Mouse (Mus musculus) urinary bladder, adult 18-20 months (tissue): Measurements from ENCODE around the gene Col23a1.

ENCODE experiments used
- DNase-seq, 2 experiments: peaks; one replicate each; pipeline ENCODE4 v3.0.0; 2022; ENCODE audit warnings: low spot score in 2 of 2, mixed read lengths in 2 of 2

Gene Col23a1

DNA sequence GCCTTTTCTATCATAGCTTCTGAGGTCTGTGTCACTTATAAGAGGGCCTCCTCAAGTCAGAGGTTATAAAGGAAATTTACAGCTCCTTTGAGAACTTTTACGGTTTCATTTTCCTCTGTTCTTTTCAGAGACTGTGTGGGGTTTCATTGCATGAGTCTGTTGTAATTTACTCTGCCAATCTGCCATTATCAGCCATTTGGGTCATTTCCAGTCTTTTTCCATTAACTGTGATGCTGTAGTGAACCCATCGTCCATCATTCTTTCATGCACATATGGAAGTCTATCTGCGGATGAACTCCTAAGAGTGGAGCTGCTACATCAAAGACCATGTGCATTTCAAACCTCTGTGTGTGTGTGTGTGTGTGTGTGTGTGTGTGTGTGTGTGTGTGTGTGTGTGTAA lies 192.5 kb downstream of the Col23a1 start:
- DNase-seq, result no peak

DNA sequence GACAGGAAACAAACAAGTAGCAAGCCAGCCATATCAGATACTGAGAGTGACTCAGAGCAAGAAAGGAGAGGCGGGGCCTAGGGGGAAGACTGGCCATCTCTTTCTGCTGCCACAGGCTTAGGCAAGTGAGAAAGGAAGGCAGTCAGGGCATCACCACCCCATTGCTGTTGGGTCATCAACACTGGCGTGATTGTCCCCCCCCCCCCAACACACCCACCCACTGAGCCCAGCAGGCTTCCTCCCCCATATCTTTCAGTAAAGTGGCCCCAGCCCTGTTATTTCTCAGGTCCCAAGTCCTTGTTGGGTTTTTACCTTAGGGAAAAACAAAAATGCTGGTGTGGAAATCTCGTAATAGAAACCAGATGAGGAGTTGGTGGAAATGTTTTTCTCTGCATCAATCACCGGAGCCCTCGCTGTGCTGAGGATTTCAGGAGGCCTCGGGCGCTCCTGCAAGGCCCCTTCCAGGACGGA lies 195.4 kb downstream of the Col23a1 start:
- DNase-seq, result peak in 1 of 2 experiments; percentile 8

DNA sequence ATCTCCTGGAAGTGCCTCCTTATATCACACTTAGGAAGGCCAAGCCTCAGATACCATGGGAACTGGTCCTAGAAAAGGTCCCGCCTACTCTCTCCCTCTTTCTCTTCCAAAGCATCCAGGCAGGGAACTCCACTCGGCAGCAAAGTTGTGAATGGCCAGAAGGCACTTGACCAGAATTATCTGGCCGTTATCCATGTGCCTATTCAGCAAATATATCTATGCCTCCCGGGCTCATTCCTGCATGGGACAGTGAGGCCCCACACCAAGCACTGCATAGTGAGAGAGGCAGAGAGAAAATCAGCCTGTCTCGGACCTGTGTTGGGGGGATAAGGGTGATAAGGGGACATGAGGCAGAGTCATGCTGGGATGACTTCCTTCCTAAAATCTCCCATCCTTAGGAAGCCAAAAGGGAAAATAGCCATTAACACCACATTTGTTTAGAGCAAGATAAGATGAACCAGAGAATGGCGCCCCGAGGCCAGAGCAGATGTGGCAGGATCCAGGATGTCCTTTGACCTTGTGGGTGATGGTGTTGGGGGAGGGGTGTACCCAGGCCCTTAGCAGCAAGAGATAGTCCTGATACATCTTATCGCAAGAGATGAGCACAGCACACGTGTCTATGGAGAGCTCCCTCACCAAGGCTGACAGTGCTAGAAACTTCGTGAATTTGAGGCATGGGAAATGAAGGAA lies 196.2 kb downstream of the Col23a1 start:
- no peak for DNase-seq

DNA sequence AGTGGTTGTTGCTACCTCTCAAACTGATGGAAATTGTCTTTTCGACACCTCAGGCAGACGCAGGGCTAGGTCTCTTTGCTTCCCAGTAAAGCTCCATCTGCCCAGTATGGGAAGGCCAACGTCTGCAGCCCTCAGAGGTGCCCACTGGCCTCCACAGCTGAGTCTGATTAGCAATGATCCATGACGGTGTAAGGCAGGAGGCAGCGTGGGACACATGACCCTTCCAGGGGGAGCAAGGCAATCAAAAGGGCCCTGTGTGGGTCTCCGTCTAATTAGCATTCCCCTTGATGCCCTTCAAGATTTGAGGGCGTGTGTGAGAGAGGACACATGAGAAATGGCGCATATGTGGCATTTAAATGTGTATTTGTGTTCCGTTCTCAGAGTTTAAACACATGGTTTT lies 199.1 kb downstream of the Col23a1 start:
- DNase-seq, result no peak

DNA sequence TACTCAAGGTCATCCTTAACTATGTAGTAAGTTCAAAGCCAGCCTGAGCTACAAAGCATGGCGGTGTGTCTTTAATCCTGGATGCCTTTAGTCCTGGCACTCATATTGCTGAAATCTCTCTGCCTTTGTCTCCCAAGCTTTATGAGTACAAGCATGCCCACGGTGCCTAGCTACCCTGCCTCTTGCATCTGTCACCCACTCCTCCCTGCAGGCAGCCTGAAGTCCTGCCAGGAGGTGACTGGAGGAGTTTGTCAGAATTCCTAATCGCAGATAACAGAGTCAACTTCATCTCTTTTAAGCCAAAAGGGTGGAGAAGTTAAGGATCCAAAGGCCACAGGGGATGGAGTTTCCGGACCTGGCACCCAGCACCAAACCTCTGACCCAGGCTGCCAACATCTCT lies 203.7 kb downstream of the Col23a1 start:
- no peak for DNase-seq

DNA sequence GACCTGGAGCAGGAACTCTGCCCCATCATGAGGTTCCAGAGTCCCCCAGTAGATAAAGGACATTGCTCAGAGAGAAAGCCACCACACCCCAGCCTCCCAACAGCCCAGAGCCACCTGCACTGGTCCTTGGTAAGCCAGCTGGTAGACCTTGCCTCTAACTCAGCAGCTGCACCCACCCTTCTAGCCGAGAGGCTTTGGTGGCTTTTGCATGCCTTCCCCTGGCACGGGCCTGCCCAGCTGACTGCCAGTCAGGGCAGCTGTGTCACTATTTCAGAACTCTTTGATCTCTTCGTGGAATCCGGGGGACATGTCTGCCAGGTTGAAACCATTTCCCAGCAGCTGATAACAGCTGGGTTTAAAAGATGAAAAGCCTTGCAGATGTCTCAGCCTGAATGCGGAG lies 204.5 kb downstream of the Col23a1 start:
- no peak for DNase-seq

DNA sequence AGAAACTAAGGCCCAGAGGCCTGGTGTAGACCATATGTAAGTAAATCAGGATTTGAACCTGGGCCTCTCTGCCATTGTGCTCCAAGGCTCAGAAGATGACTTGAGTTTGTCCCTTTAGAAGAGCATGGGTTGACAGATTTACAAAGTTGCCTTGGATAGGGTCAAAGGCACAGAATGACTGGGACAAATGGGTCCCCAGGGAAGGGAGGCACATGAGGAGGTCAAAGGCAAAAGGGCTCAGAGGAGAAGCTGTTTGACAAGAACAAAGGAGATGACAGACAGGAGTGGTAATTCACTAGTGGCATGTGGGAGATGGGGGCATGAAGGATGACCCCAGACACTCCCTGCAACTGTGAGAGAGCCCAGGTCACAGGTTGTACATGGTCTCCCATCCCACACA lies 210.1 kb downstream of the Col23a1 start:
- DNase-seq, result no peak

DNA sequence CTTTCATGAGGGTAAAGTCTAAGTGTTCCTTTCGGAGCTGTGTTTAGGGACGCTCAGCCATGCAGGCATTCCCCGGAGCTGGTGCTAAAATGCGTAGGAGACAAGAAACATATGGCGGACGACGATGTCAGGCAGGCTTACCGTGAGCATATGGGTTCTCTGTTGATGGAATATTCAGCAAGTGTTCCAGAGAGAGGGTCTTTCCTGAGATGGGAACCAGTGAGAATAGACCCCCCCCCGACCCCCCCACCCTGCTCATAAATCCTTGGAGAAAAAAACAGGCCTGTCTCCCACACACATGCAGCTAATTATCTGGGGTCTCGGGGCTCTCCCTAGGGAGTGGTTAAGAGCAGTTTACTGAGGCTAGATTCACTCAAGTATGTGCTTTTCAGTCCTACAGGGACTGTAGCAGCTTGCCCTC lies 212.7 kb downstream of the Col23a1 start:
- DNase-seq, result no peak

DNA sequence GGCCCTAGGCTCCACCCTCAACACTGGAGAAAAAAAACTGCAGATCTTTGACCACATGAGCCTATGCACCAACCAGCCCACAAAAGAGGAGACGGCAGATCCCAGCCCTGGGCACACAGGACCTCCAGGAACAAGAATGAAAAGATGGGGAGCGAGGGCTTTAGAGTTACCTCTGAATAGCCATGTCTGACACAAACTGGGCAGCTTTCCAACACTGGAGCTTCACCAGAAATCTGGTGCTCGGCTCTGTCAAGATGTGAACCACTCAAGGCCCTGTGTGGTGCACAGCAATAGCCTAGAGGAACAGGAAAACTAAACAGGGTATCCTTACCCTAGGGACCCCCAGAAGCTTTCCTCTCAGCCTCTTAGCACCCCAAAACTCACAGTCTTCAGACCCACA lies 215.2 kb downstream of the Col23a1 start:
- DNase-seq, result no peak

DNA sequence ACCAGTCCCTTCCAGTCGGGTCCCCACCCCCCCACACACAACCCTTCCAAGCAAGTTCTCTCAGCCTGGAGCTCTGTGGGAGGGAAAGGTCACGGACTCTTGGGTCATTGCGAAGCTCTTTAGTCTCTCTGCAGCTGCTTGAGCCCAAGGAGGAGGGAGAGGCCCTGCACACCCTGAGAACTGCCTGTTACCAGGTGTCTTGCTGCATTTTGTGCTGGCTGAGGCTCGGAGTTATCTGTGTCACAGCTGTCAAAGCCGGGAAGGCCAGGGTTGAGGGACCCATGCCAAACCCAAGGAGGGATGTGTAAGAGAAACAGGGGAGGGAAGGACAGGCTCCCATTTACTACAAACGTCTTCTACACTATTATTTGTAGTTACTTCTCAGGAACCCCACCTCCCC lies 218.3 kb downstream of the Col23a1 start:
- no peak for DNase-seq

DNA sequence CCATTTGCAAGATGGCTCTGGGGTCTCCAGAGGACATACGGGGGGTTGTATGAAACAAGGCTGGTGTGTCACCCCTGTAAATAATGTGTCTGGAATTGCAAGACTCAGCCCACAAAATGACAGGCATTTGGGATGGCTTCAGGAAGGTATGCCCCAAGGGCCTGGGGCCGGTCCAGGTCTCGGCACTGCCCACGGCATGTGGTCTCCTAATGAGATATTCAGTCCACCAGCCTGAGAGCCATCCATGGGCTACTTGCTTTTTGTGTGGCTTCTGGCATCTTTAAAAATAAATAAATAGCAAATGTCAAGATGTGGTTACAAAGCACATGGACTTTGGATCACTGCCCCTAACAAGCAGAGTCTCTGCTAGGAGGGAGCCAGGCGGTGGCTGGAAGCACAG lies 219.5 kb downstream of the Col23a1 start:
- no peak for DNase-seq

DNA sequence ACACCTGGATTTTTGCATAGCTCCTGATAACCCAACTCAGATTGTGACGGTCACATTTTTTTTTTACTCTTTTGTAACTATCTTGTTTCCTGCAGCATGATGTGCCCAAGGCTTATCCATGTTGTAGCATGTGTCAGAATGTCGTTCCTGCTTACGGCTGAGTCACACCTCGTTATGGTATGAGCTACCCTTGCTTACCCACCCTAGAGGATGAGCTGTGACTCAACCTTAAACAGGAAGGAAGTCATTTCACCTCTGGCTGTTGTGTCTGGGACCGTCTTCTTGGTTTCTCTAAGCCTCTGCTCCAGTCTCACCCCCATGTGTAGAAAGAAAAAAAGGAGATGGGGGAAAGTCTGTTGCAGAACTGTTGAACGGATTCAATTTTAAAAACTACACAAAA lies 223.3 kb downstream of the Col23a1 start:
- DNase-seq, result no peak

DNA sequence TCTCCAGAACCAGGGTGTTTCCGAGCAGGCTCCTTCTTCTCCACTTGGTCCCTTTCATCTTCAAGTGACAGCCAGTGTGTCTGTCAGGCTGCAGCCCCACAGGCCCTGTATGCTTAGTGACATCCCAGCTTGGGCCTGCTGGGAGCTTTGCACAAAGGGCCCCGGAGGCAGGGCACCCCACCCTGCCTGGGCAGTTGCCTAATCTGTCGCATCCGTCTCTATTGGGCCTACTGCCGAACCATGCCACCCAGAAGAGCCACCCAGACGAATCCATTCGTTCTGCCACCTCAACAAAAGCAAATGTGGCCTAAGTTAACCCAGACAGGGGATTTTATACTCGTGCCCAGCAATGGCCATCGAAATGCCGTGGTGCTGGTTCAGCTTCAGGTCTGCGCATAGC lies 225.6 kb downstream of the Col23a1 start:
- DNase-seq, result no peak

DNA sequence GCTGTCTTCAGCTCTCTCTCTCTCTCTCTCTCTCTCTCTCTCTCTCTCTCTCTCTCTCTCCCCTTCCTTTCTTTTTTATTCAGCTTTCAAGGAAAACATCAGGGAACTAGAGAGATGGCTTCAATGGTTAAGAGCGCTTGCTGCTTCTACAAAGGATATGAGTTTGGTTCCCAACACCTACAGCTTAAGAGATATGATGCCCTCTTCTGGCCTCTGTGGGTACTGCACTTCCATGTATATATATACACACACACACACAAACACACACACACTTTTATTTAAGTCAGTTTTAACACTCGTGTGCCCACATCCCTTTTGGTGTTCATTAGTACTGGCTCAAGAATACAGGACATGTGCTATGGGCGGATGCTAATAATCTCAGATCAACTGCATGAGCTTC lies 228.4 kb downstream of the Col23a1 start:
- no peak for DNase-seq

DNA sequence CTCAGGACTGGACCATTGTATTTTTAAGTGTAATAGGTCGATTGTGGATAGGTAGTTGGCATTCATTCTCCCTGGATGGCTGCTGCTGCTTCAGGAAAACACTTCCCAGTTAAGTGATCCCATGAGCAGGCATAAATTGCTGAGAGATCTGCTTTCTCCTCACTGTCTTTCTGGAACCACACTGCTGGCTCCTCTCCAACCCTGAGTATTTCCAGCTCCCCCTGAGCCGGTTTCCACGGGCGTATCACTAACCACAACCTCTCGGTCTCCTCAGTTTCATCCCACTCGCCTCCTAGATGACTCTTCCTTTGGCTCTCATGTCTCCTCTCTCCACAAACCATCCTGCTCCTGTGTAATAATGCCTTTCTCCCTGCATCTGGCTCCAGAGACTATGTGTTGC lies 228.9 kb downstream of the Col23a1 start:
- DNase-seq, result no peak

DNA sequence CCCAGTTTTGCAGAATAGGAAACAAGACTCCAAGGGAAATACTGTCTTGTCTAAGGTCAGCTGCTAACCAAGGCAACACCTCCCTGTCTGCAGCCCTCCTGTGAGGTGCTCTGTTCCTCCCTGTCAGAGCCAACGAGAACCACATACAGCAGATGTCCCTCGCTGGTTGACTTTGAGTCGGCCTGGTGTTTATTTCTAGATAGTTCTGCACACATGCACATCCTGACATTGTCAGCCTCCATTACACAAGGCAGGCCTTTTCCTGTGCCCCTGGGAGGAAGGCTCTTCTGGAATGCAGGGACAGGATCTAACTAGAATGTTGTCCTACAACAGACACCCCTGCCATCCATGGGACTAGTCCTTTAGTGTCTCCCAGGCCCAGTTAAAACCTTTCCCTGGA lies 231.7 kb downstream of the Col23a1 start:
- DNase-seq, result no peak

DNA sequence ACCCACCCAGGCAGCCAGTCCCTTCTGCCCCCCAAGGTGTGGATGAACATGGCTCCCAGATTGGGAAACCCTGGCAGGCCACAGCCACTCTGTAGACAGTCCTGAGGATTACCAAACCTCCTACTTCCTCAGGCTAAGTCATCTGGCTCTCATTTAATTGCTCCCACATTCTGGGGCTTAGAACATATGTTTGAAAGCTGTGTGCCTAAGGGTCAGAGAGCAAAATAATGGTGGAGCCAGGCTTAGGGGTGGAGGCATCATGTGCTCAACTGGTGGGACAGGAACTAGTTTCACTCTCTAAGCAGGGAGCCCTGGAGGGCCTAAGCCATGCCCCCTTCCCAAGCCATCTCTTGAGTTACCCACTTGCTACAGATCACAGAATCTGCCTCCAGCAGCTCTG lies 233.5 kb downstream of the Col23a1 start:
- DNase-seq, result no peak

DNA sequence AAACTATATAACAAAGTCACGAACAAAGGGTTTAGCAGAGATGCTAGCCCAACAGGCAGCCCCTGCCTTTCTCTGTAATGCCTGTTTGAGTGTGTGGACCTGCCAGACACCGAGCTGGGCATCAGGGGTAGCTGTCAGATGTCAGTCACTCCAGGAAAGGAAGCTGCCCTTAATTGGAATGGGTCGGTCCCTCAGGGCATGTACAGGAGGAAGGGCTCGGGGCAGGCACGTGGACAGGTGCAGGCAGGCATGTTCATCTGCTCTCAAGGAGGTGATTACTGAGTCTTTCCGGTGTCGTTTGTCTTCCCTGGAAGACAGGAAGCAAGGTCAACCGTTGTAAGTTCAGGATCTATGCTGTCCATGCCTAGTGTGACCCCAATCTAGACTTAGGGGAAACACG lies 233.9 kb downstream of the Col23a1 start:
- no peak for DNase-seq

DNA sequence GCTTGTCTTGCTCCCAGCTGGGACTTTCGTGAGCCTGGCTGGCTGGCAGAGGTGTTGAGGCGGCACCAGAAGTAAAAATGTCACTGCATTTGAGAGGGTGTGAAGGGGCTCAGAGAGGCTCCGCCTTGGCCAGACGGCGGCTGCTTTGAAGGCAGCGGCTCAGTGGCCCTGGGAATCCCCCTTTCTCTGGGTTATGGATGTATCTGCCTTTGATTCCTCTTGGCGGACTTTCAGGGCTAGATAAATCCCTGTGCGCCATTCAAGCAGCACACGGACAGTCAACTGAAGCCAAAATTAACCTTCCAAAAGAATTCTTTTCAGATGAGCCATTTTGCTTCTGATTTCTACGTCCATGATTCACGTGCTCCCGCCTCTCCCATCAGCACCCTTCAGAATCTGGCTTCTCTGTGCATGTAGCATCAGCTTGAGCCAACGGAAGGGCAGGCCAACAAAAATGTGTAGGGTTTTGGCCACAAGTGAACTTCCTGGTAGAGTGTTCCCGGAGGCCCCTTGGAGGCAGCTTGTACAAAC lies 237.0 kb downstream of the Col23a1 start:
- DNase-seq, result no peak

DNA sequence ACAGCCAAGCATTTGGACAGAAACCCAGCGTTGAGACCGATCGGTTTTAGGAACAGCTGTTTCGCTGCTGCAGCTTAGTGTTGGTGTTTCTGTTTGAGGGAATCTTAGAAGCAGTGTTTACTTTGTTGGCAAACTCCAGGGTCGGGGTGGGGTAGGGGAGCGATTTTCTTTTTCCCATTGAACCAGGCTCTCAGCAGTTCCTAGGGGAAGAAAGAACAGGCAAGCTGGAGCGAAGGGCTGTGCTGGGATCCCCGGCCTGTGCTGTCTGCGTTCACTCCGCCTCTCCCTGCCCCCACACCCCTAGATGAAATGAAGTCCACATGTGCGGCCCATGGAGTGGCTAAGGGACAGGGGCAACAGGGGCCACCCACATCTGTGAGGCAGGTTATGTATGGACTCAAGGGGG lies 243.4 kb downstream of the Col23a1 start:
- no peak for DNase-seq

DNA sequence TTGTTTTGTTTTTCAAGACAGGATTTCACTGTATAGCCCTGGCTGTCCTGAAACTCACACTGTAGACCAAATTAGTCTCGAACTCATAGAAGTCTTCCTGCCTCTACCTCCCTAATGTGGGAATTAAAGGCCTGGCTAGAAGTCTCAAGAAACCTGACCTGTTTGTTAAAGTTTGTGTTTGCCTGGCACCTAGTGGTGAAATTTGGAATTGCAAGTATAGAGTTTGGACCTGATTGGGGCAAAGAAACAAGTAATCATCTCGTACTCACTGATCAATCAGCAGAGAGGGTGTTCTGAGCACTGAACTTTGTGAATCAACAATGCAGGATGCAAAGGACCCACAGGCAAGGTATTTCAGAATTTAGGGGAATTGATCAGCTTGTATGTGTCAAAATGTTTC lies 244.6 kb downstream of the Col23a1 start:
- peak; percentile 11 to 25 for DNase-seq

DNA sequence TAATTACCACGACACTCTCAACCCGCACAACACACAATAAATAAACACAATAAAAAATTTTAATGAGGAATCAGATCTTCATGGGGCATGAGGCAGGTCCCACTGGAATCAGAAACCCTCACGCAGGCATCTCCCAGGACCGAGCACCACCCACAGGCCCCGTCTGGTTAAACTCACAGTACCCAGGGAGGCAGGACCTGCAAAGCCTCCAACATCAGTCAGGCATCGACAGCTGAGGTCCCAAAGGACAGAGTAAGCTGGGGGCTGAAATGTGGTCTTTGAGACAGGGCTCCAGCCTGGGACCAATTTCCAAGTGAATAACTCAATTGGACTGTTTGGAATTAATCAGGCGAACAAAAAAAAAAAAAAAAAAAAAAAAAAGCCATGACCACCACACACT lies 248.7 kb downstream of the Col23a1 start:
- DNase-seq, result no peak

DNA sequence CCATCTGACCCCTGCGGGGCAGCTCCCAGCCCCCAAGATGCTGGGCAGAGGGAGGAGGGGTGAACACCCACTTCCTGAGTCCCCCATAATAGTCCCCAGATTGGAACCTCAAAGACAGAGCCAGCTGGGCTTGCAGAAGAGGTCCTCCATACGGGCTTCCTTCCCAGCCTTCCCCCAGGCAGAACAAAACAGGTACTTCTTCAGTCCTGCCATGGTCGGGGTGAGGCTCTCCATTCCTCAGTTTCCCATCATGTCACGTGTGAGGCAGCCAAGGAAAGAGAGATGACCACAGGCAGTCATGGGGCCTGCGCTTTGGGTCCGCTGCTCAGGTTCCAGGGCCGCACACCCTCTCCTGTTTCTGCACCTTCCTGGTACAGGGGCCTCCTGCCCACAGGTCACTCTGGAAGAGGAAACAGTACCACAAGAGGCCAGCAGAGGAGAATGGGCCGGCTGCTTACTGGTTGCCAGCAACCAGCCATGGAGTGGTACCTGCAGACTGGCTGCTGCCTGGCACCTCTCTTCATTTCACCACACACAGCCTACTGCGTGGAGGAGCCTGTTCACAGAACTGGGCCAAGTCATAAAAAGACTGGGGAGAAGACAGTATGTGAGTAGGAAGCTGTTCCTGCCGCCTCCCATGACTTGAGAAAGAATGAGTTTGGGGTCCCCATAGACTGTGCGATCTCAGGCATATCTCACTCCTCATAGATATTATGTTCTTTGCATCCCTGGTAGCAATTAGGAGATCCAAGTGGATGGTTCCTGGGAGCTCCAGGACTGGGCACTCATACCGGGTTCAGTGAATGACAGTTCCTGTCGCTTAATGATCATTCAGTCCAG lies 249.4 kb downstream of the Col23a1 start:
- DNase-seq, result no peak
